Mouse (Mus musculus) intestine, postnatal 0 days (tissue): ENCODE data around the gene Sik1. TPM values are rescaled to one million over a fixed set of nuclear protein-coding genes. Genes with fewer than 3 reads are reported as not detected.

ENCODE experiments used
- ATAC-seq: fragments of 200-750 bp; cut with Nextera tagmentation; 2 replicates; pipeline ENCODE4 v1.8.0; 2017; ENCODE audit warnings: mild to moderate bottlenecking, moderate TSS enrichment, moderate library complexity
- H3K27ac ChIP-seq: fragments of 300-500 bp; sonication (generic); 2 replicates; pipeline ENCODE4 v1.5.1; 2014; ENCODE audit warnings: mild to moderate bottlenecking, low read depth, low read length, moderate library complexity
- H3K27me3 ChIP-seq: fragments of 300-500 bp; sonication (generic); replicated peaks from 2 replicates; pipeline ENCODE4 v1.6.1; 2014; ENCODE audit warnings: low read length, mixed read lengths; ENCODE audit not compliant: control insufficient read depth, insufficient read depth
- H3K36me3 ChIP-seq: fragments of 300-500 bp; sonication (generic); 2 replicates; pipeline ENCODE4 v1.6.1; 2014; ENCODE audit warnings: mild to moderate bottlenecking, moderate library complexity; ENCODE audit not compliant: control insufficient read depth, insufficient read depth
- H3K4me1 ChIP-seq: fragments of 300-500 bp; sonication (generic); replicated peaks from 2 replicates; pipeline ENCODE4 v1.6.1; 2014; ENCODE audit warnings: antibody characterized with exemption, low read length, mixed read lengths; ENCODE audit not compliant: control insufficient read depth, insufficient read depth
- H3K4me2 ChIP-seq: fragments of 300-500 bp; sonication (generic); replicated peaks from 2 replicates; pipeline ENCODE4 v1.6.1; 2014; ENCODE audit warnings: low read depth, mild to moderate bottlenecking, moderate library complexity
- H3K4me3 ChIP-seq: fragments of 300-500 bp; sonication (generic); 2 replicates; pipeline ENCODE4 v1.5.1; 2014; ENCODE audit warnings: low read depth, low read length
- H3K9ac ChIP-seq: fragments of 300-500 bp; sonication (generic); 2 replicates; pipeline ENCODE4 v1.6.1; 2014; ENCODE audit warnings: mild to moderate bottlenecking, low read depth, low read length
- H3K9me3 ChIP-seq: fragments of 300-500 bp; sonication (generic); 2 replicates; pipeline ENCODE4 v1.6.1; 2016; ENCODE audit warnings: mixed run types; ENCODE audit not compliant: control insufficient read depth
- CTCF ChIP-seq: sonication (generic); IDR thresholded peaks from 2 replicates; pipeline ENCODE4 v1.5.1; 2016; ENCODE audit warnings: low read depth, mild to moderate bottlenecking, control low read depth, antibody characterized with exemption, moderate library complexity
- WGBS: fragments of 180-500 bp; shearing (Covaris S2); extraction: QIAGEN DNeasy Blood & Tissue Kit; methylation state at CpG from one replicate; pipeline ENCODE4 v1.1.7; 2014; 5-methylcytosine and 5-hydroxymethylcytosine counted together
- polyA plus RNA-seq: library from polyadenylated mRNA; unstranded; fragments of >200 nt; fragmentation: Nextera tagmentation; extraction: Ambion mirVana; gene quantifications from 2 replicates; pipeline ENCODE4 v1.2.1, GENCODE M21; 2015

Gene Sik1
- polyA plus RNA-seq, 1 experiment from 2014 or later: 2.9 TPM

- Histone ChIP-seq H3K4me3 (no peak overlapping the region), H3K27me3 (no peaks in the 10 kb centered on the region), H3K9me3 (no peaks in the 10 kb centered on the region), H3K4me1 (0 out of 2 replicates have a peak, but pooled peaks cover 6% of the 10 kb centered on the region), H3K27ac (no peak overlapping the region), H3K36me3 (no peaks in the 10 kb centered on the region), H3K4me2 (no peak overlapping the region), H3K9ac (no peak overlapping the region)
- WGBS: 86% methylated on average over 9 of the region's 9 CpGs
- no peak for ATAC-seq
- no peak for TF ChIP-seq CTCF
These were observed 23.0 kb downstream of the Sik1 start for GRCm38 (mm10) chr17:31832577-31832964.

GRCm38 (mm10) chr17:31831866-31832576 is 23.6 kb downstream of the Sik1 start:
- no peak for TF ChIP-seq CTCF
- Histone ChIP-seq H3K4me1 (0 out of 2 replicates have a peak, but pooled peaks cover 9% of the 10 kb centered on the region), H3K9ac (no peak overlapping the region), H3K4me2 (no peak overlapping the region), H3K27me3 (no peaks in the 10 kb centered on the region), H3K36me3 (no peaks in the 10 kb centered on the region), H3K27ac (no peak overlapping the region), H3K4me3 (no peak overlapping the region), H3K9me3 (no peaks in the 10 kb centered on the region)
- no peak for ATAC-seq
- 83% methylated on average over 14 of the region's 14 CpGs for WGBS

- no peaks in the 10 kb centered on the region for H3K36me3 ChIP-seq
- 81% methylated on average over 6 of the region's 6 CpGs for whole genome bisulfite sequencing
- H3K9me3 ChIP-seq: no peaks in the 10 kb centered on the region
- no peak overlapping the region for H3K27ac ChIP-seq
- H3K4me1 ChIP-seq: 0 out of 2 replicates have a peak, but pooled peaks cover 9% of the 10 kb centered on the region
- no peak for ATAC-seq
- no peak overlapping the region for H3K4me2 ChIP-seq
- no peaks in the 10 kb centered on the region for H3K27me3 ChIP-seq
- no peak overlapping the region for H3K4me3 ChIP-seq
- H3K9ac ChIP-seq: no peak overlapping the region
- TF ChIP-seq CTCF: no peak
These were observed 24.3 kb downstream of the Sik1 start for GRCm38 (mm10) chr17:31831097-31831865.

DNA sequence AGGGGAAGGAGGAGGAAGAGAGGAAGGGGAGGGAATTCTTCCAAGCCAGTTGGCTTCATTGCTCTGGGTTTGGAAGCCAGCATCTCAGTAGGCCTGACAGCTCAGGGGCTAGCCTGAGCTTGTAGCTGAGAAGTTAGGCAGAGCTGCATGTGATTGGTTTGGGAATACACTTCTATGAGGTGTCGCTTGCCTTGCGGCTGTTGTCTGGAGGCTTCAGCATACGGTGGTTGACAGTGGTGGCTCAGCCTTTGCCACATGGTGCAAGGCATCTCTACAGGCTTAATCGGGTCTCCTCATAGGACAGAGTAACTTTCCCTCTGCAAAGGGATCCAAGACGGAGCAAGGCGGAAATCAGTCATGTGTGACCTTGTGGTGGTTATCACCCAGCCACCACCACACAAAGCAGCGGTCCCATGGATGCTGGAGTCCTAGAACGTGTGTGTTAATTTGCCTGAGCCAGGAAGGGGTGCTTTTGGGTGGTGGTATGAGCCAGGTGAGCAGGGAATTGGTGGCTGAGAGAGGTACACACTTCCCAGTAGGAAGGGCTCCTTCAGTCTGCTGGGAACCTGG is 25.0 kb downstream of the Sik1 start:
- Histone ChIP-seq H3K4me3 (no peak overlapping the region), H3K4me2 (no peak overlapping the region), H3K27me3 (no peaks in the 10 kb centered on the region), H3K36me3 (no peaks in the 10 kb centered on the region), H3K4me1 (0 out of 2 replicates have a peak, but pooled peaks cover 12% of the 10 kb centered on the region), H3K9ac (no peak overlapping the region), H3K27ac (no peak overlapping the region), H3K9me3 (no peaks in the 10 kb centered on the region)
- ATAC-seq: no peak
- WGBS: 87% methylated on average over 8 of the region's 8 CpGs
- no peak for TF ChIP-seq CTCF

DNA sequence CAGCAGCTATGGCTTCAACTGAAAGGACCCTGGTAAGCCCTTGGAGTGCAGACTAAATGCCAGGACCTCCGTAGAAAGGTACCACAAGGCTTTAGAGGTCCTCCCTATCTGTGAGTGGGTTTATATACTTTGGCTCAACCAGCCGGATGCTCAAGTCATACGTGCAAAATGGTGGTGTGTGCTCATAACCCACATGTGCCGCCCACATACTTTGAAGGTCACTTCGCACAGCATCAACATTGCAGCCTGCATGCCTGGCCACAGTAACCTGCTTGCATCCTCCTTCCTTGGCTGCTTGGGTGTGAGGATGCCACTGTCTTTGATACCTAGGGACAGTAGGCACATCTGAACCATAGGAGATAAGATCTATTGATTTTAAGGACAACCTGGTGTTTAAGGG is 26.7 kb downstream of the Sik1 start:
- WGBS: 92% methylated on average over 5 of the region's 5 CpGs
- Histone ChIP-seq H3K27ac (no peak overlapping the region), H3K9ac (no peak overlapping the region), H3K4me2 (no peak overlapping the region), H3K36me3 (no peaks in the 10 kb centered on the region), H3K27me3 (no peaks in the 10 kb centered on the region), H3K9me3 (no peaks in the 10 kb centered on the region), H3K4me3 (no peak overlapping the region), H3K4me1 (0 out of 2 replicates have a peak, but pooled peaks cover 12% of the 10 kb centered on the region)
- no peak for TF ChIP-seq CTCF
- no peak for ATAC-seq

DNA sequence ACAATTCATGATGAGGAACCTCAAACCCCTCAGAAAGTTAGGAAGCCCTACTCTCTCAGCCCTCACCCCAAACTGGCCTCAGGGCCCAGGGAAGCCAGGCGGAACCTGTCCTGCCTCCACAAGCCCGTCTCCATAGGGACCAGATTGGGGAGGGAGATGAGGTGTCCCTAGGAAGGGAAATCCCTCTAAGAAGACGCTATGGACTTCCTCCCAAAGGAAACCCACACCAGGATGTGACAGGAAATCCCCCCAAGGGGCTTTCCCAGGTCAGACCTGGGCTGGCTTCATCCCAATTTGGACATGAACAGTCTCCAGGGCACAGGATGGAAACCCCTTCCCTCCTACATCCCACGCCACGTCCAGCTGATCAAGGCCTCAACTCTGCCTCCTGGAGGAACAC is 27.5 kb downstream of the Sik1 start:
- Histone ChIP-seq H3K4me1 (0 out of 2 replicates have a peak, but pooled peaks cover 8% of the 10 kb centered on the region), H3K4me3 (no peak overlapping the region), H3K9me3 (no peaks in the 10 kb centered on the region), H3K36me3 (no peaks in the 10 kb centered on the region), H3K4me2 (no peak overlapping the region), H3K27ac (no peak overlapping the region), H3K27me3 (no peaks in the 10 kb centered on the region), H3K9ac (no peak overlapping the region)
- TF ChIP-seq CTCF: peak; percentile 26; the same call in 1 of the 2 replicates
- ATAC-seq: no peak
- WGBS: 76% methylated on average over 5 of the region's 5 CpGs
